Mouse (Mus musculus): ENCODE measurements at regions not wholly inside any gene's neighbourhood (a gene's known extent, or its start where the extent isn't known, plus 50 kb on each side); places are given as distances from the start of the nearest gene placed in this dataset.

GRCm38 (mm10) chr15:88163438-88163837 is 436.7 kb upstream of the Zdhhc25 start:
- no peak for DNase-seq (ENCODE audit: low read depth in 1 of 2, low spot score in 2 of 2)
- TF ChIP-seq CTCF (IDR thresholded peaks at IDR 0.05; ENCODE audit: extremely low read depth, insufficient read depth, insufficient read length, insufficient replicate concordance) (no peak), POLR2A (IDR thresholded peaks at IDR 0.05; ENCODE audit: low read depth, low read length) (no peak)
- H3K4me3 ChIP-seq (ENCODE audit: extremely low read depth, insufficient read depth, insufficient read length): no peak overlapping the region
- no peaks in the 10 kb centered on the region for H3K27me3 ChIP-seq (ENCODE audit: control insufficient read depth, insufficient read depth, low read length)
- H3K27ac ChIP-seq (ENCODE audit: insufficient read depth, low read length): no peak overlapping the region
- H3K36me3 ChIP-seq (ENCODE audit: control insufficient read depth, insufficient read depth, low read length): no peaks in the 10 kb centered on the region
- 86% methylated on average over 3 of the region's 3 CpGs for WGBS
- H3K4me1 ChIP-seq (ENCODE audit: control insufficient read depth, insufficient read depth, insufficient read length): no peaks in the 10 kb centered on the region

GRCm38 (mm10) chr15:88174326-88174725 is 425.8 kb upstream of the Zdhhc25 start:
- DNase-seq (ENCODE audit: low read depth in 1 of 2, low spot score in 2 of 2): no peak
- TF ChIP-seq POLR2A (IDR thresholded peaks at IDR 0.05; ENCODE audit: low read depth, low read length): no peak
- no peak for TF ChIP-seq CTCF (IDR thresholded peaks at IDR 0.05; ENCODE audit: extremely low read depth, insufficient read depth, insufficient read length, insufficient replicate concordance)
- WGBS: 47% methylated on average over 3 of the region's 3 CpGs

GRCm38 (mm10) chr15:88175991-88176390 is 424.1 kb upstream of the Zdhhc25 start:
- Histone ChIP-seq H3K27me3 (ENCODE audit: control insufficient read depth, insufficient read depth, low read length) (no peaks in the 10 kb centered on the region), H3K4me3 (ENCODE audit: extremely low read depth, insufficient read depth, insufficient read length) (no peak overlapping the region), H3K4me1 (ENCODE audit: control insufficient read depth, insufficient read depth, insufficient read length) (no peaks in the 10 kb centered on the region), H3K27ac (ENCODE audit: insufficient read depth, low read length) (no peak overlapping the region), H3K36me3 (ENCODE audit: control insufficient read depth, insufficient read depth, low read length) (no peaks in the 10 kb centered on the region)
- no peak for DNase-seq (ENCODE audit: low read depth in 1 of 2, low spot score in 2 of 2)
- TF ChIP-seq CTCF (IDR thresholded peaks at IDR 0.05; ENCODE audit: extremely low read depth, insufficient read depth, insufficient read length, insufficient replicate concordance): no peak
- no peak for TF ChIP-seq POLR2A (IDR thresholded peaks at IDR 0.05; ENCODE audit: low read depth, low read length)
- WGBS: 84% methylated on average over 3 of the region's 3 CpGs

More at GRCm38 (mm10) chr15:88174326-88174725, 425.8 kb upstream of the Zdhhc25 start:
- Histone ChIP-seq H3K4me3 (ENCODE audit: extremely low read depth, insufficient read depth, insufficient read length) (no peak overlapping the region), H3K27ac (ENCODE audit: insufficient read depth, low read length) (no peak overlapping the region), H3K36me3 (ENCODE audit: control insufficient read depth, insufficient read depth, low read length) (no peaks in the 10 kb centered on the region), H3K27me3 (ENCODE audit: control insufficient read depth, insufficient read depth, low read length) (no peaks in the 10 kb centered on the region), H3K4me1 (ENCODE audit: control insufficient read depth, insufficient read depth, insufficient read length) (no peaks in the 10 kb centered on the region)

GRCm38 (mm10) chr15:88196539-88196938 is 403.6 kb upstream of the Zdhhc25 start:
- no peaks in the 10 kb centered on the region for H3K27me3 ChIP-seq (ENCODE audit: control insufficient read depth, insufficient read depth, low read length)
- 93% methylated on average over 2 of the region's 2 CpGs for WGBS
- H3K4me1 ChIP-seq (ENCODE audit: control insufficient read depth, insufficient read depth, insufficient read length): no peaks in the 10 kb centered on the region
- no peak overlapping the region for H3K4me3 ChIP-seq (ENCODE audit: extremely low read depth, insufficient read depth, insufficient read length)
- H3K36me3 ChIP-seq (ENCODE audit: control insufficient read depth, insufficient read depth, low read length): no peaks in the 10 kb centered on the region
- TF ChIP-seq POLR2A (IDR thresholded peaks at IDR 0.05; ENCODE audit: low read depth, low read length) (no peak), CTCF (IDR thresholded peaks at IDR 0.05; ENCODE audit: extremely low read depth, insufficient read depth, insufficient read length, insufficient replicate concordance) (no peak)
- no peak for DNase-seq (ENCODE audit: low read depth in 1 of 2, low spot score in 2 of 2)
- no peak overlapping the region for H3K27ac ChIP-seq (ENCODE audit: insufficient read depth, low read length)

GRCm38 (mm10) chr15:88202736-88203135 is 397.4 kb upstream of the Zdhhc25 start:
- no peaks in the 10 kb centered on the region for H3K4me1 ChIP-seq (ENCODE audit: control insufficient read depth, insufficient read depth, insufficient read length)
- no peaks in the 10 kb centered on the region for H3K27me3 ChIP-seq (ENCODE audit: control insufficient read depth, insufficient read depth, low read length)
- no peaks in the 10 kb centered on the region for H3K36me3 ChIP-seq (ENCODE audit: control insufficient read depth, insufficient read depth, low read length)
- 84% methylated on average over 3 of the region's 3 CpGs for WGBS
- no peak overlapping the region for H3K27ac ChIP-seq (ENCODE audit: insufficient read depth, low read length)
- TF ChIP-seq CTCF (IDR thresholded peaks at IDR 0.05; ENCODE audit: extremely low read depth, insufficient read depth, insufficient read length, insufficient replicate concordance) (no peak), POLR2A (IDR thresholded peaks at IDR 0.05; ENCODE audit: low read depth, low read length) (no peak)
- H3K4me3 ChIP-seq (ENCODE audit: extremely low read depth, insufficient read depth, insufficient read length): no peak overlapping the region
- DNase-seq (ENCODE audit: low read depth in 1 of 2, low spot score in 2 of 2): no peak

GRCm38 (mm10) chr15:88213356-88213755 is 386.7 kb upstream of the Zdhhc25 start:
- Histone ChIP-seq H3K4me1 (ENCODE audit: control insufficient read depth, insufficient read depth, insufficient read length) (no peaks in the 10 kb centered on the region), H3K36me3 (ENCODE audit: control insufficient read depth, insufficient read depth, low read length) (no peaks in the 10 kb centered on the region), H3K27me3 (ENCODE audit: control insufficient read depth, insufficient read depth, low read length) (no peaks in the 10 kb centered on the region), H3K4me3 (ENCODE audit: extremely low read depth, insufficient read depth, insufficient read length) (no peak overlapping the region), H3K27ac (ENCODE audit: insufficient read depth, low read length) (no peak overlapping the region)
- TF ChIP-seq CTCF (IDR thresholded peaks at IDR 0.05; ENCODE audit: extremely low read depth, insufficient read depth, insufficient read length, insufficient replicate concordance) (no peak), POLR2A (IDR thresholded peaks at IDR 0.05; ENCODE audit: low read depth, low read length) (no peak)
- DNase-seq (ENCODE audit: low read depth in 1 of 2, low spot score in 2 of 2): no peak
- 36% methylated on average over 3 of the region's 3 CpGs for WGBS

GRCm38 (mm10) chr15:88214286-88214685 is 385.8 kb upstream of the Zdhhc25 start:
- no peaks in the 10 kb centered on the region for H3K36me3 ChIP-seq (ENCODE audit: control insufficient read depth, insufficient read depth, low read length)
- H3K4me1 ChIP-seq (ENCODE audit: control insufficient read depth, insufficient read depth, insufficient read length): no peaks in the 10 kb centered on the region
- no peak for DNase-seq (ENCODE audit: low read depth in 1 of 2, low spot score in 2 of 2)
- TF ChIP-seq CTCF (IDR thresholded peaks at IDR 0.05; ENCODE audit: extremely low read depth, insufficient read depth, insufficient read length, insufficient replicate concordance): no peak
- no peak for TF ChIP-seq POLR2A (IDR thresholded peaks at IDR 0.05; ENCODE audit: low read depth, low read length)
- no peak overlapping the region for H3K4me3 ChIP-seq (ENCODE audit: extremely low read depth, insufficient read depth, insufficient read length)
- H3K27me3 ChIP-seq (ENCODE audit: control insufficient read depth, insufficient read depth, low read length): no peaks in the 10 kb centered on the region
- no peak overlapping the region for H3K27ac ChIP-seq (ENCODE audit: insufficient read depth, low read length)
- WGBS: 62% methylated on average over 4 of the region's 4 CpGs

Measured in spleen, adult 2 months (tissue).